Mouse (Mus musculus): ENCODE measurements around the gene Cog2. TPM values are rescaled to one million over a fixed set of nuclear protein-coding genes. Genes with fewer than 3 reads are reported as not detected.

The Cog2 gene
- polyA plus RNA-seq, 1 experiment from 2014 or later, result 12.1 TPM

- no peak for DNase-seq
- Histone ChIP-seq H3K9ac (replicated peaks) (no peak overlapping the region), H3K27ac (ENCODE audit: low read depth) (no peak overlapping the region), H3K4me2 (ENCODE audit: low read depth, low read length) (no peak overlapping the region), H3K4me1 (ENCODE audit: insufficient read depth) (no peaks in the 10 kb centered on the region), H3K27me3 (ENCODE audit: insufficient read depth, low read length) (no peaks in the 10 kb centered on the region), H3K9me3 (ENCODE audit: low read length) (no peaks in the 10 kb centered on the region), H3K36me3 (replicated peaks; ENCODE audit: insufficient read depth, low read length) (no peaks in the 10 kb centered on the region), H3K4me3 (ENCODE audit: low read depth, low read length) (no peak overlapping the region)
- 66% methylated on average over 8 of the region's 8 CpGs for WGBS (ENCODE audit: insufficient replicate concordance)
- no peak for ATAC-seq
- TF ChIP-seq CTCF (IDR thresholded peaks at IDR 0.05; ENCODE audit: low read depth) (no peak), EP300 (IDR thresholded peaks at IDR 0.05; ENCODE audit: low read depth) (no peak)
Observed at GRCm38 (mm10) chr8:124507572-124508320, 12.8 kb upstream of the Cog2 start.

GRCm38 (mm10) chr8:124508321-124508695 is 12.3 kb upstream of the Cog2 start:
- ATAC-seq, result no peak

GRCm38 (mm10) chr8:124509156-124509555 is 11.4 kb upstream of the Cog2 start:
- DNase-seq, result no peak
- no peak for ATAC-seq
- H3K4me1 ChIP-seq (ENCODE audit: insufficient read depth), result no peaks in the 10 kb centered on the region
- TF ChIP-seq EP300 (IDR thresholded peaks at IDR 0.05; ENCODE audit: low read depth), result no peak
- TF ChIP-seq CTCF (IDR thresholded peaks at IDR 0.05; ENCODE audit: low read depth), result no peak
- no peak overlapping the region for H3K9ac ChIP-seq (replicated peaks)
- H3K4me2 ChIP-seq (ENCODE audit: low read depth, low read length), result no peak overlapping the region
- no peaks in the 10 kb centered on the region for H3K9me3 ChIP-seq (ENCODE audit: low read length)
- H3K4me3 ChIP-seq (ENCODE audit: low read depth, low read length), result no peak overlapping the region
- 52% methylated on average over 3 of the region's 3 CpGs for WGBS (ENCODE audit: insufficient replicate concordance)
- H3K27me3 ChIP-seq (ENCODE audit: insufficient read depth, low read length), result no peaks in the 10 kb centered on the region
- H3K27ac ChIP-seq (ENCODE audit: low read depth), result no peak overlapping the region
- H3K36me3 ChIP-seq (replicated peaks; ENCODE audit: insufficient read depth, low read length), result no peaks in the 10 kb centered on the region

More at GRCm38 (mm10) chr8:124508321-124508695, 12.3 kb upstream of the Cog2 start:
- TF ChIP-seq CTCF (IDR thresholded peaks at IDR 0.05; ENCODE audit: low read depth), result no peak
- TF ChIP-seq EP300 (IDR thresholded peaks at IDR 0.05; ENCODE audit: low read depth), result no peak
- Histone ChIP-seq H3K4me2 (ENCODE audit: low read depth, low read length) (no peak overlapping the region), H3K36me3 (replicated peaks; ENCODE audit: insufficient read depth, low read length) (no peaks in the 10 kb centered on the region), H3K4me3 (ENCODE audit: low read depth, low read length) (no peak overlapping the region), H3K9ac (replicated peaks) (no peak overlapping the region), H3K9me3 (ENCODE audit: low read length) (no peaks in the 10 kb centered on the region), H3K27ac (ENCODE audit: low read depth) (no peak overlapping the region), H3K27me3 (ENCODE audit: insufficient read depth, low read length) (no peaks in the 10 kb centered on the region), H3K4me1 (ENCODE audit: insufficient read depth) (no peaks in the 10 kb centered on the region)
- 71% methylated on average over 6 of the region's 6 CpGs for WGBS (ENCODE audit: insufficient replicate concordance)
- DNase-seq, result no peak

- H3K4me2 ChIP-seq (ENCODE audit: low read depth, low read length), result no peak overlapping the region
- no peaks in the 10 kb centered on the region for H3K9me3 ChIP-seq (ENCODE audit: low read length)
- H3K36me3 ChIP-seq (replicated peaks; ENCODE audit: insufficient read depth, low read length), result no peaks in the 10 kb centered on the region
- no peak overlapping the region for H3K9ac ChIP-seq (replicated peaks)
- no peaks in the 10 kb centered on the region for H3K27me3 ChIP-seq (ENCODE audit: insufficient read depth, low read length)
- no peaks in the 10 kb centered on the region for H3K4me1 ChIP-seq (ENCODE audit: insufficient read depth)
- H3K27ac ChIP-seq (ENCODE audit: low read depth), result no peak overlapping the region
- no peak for ATAC-seq
- TF ChIP-seq CTCF (IDR thresholded peaks at IDR 0.05; ENCODE audit: low read depth), result no peak
- TF ChIP-seq EP300 (IDR thresholded peaks at IDR 0.05; ENCODE audit: low read depth), result no peak
- no peak for DNase-seq
- H3K4me3 ChIP-seq (ENCODE audit: low read depth, low read length), result no peak overlapping the region
- WGBS (ENCODE audit: insufficient replicate concordance), result 60% methylated on average over 3 of the region's 3 CpGs
Observed at GRCm38 (mm10) chr8:124516039-124516438, 4.5 kb upstream of the Cog2 start.

GRCm38 (mm10) chr8:124516525-124516924 is 4.0 kb upstream of the Cog2 start:
- Histone ChIP-seq H3K27me3 (ENCODE audit: insufficient read depth, low read length) (no peaks in the 10 kb centered on the region), H3K4me2 (ENCODE audit: low read depth, low read length) (no peak overlapping the region), H3K4me3 (ENCODE audit: low read depth, low read length) (no peak overlapping the region), H3K9ac (replicated peaks) (no peak overlapping the region), H3K9me3 (ENCODE audit: low read length) (no peaks in the 10 kb centered on the region), H3K36me3 (replicated peaks; ENCODE audit: insufficient read depth, low read length) (no peaks in the 10 kb centered on the region), H3K27ac (ENCODE audit: low read depth) (no peak overlapping the region), H3K4me1 (ENCODE audit: insufficient read depth) (peaks cover 3% of the 10 kb centered on the region)
- no peak for DNase-seq
- no peak for ATAC-seq
- TF ChIP-seq CTCF (IDR thresholded peaks at IDR 0.05; ENCODE audit: low read depth) (no peak), EP300 (IDR thresholded peaks at IDR 0.05; ENCODE audit: low read depth) (no peak)
- 42% methylated on average over 6 of the region's 6 CpGs for WGBS (ENCODE audit: insufficient replicate concordance)

- Histone ChIP-seq H3K27ac (ENCODE audit: low read depth) (no peak overlapping the region), H3K27me3 (ENCODE audit: insufficient read depth, low read length) (no peaks in the 10 kb centered on the region), H3K9ac (replicated peaks) (no peak overlapping the region), H3K4me2 (ENCODE audit: low read depth, low read length) (no peak overlapping the region), H3K4me3 (ENCODE audit: low read depth, low read length) (no peak overlapping the region), H3K36me3 (replicated peaks; ENCODE audit: insufficient read depth, low read length) (no peaks in the 10 kb centered on the region), H3K9me3 (ENCODE audit: low read length) (no peaks in the 10 kb centered on the region), H3K4me1 (ENCODE audit: insufficient read depth) (peaks cover 9% of the 10 kb centered on the region)
- ATAC-seq (no peak), DNase-seq (no peak)
- TF ChIP-seq CTCF (IDR thresholded peaks at IDR 0.05; ENCODE audit: low read depth) (no peak), EP300 (IDR thresholded peaks at IDR 0.05; ENCODE audit: low read depth) (no peak)
- WGBS (ENCODE audit: insufficient replicate concordance), result 60% methylated on average over 6 of the region's 6 CpGs
Observed at GRCm38 (mm10) chr8:124517142-124517541, 3.4 kb upstream of the Cog2 start.

All from liver, postnatal 0 days (tissue).